Mouse (Mus musculus): ENCODE results near the gene Nthl1.
A peak's percentile ranks its signal among the peaks of the same experiment; 100 is the strongest.

Gene Nthl1

GRCm38 (mm10) chr17:24628646-24629045, 3.8 kb upstream of the Nthl1 start:
- peak in 1 of 2 experiments; percentile 69 for DNase-seq (ENCODE audit: low spot score in 2 of 2)

- DNase-seq (ENCODE audit: low spot score in 2 of 2), result no peak
Measured at GRCm38 (mm10) chr17:24630072-24630471, 2.4 kb upstream of the Nthl1 start.

GRCm38 (mm10) chr17:24632813-24633449, 451 bp downstream of the Nthl1 start:
- no peak for DNase-seq (ENCODE audit: low spot score in 2 of 2)

- DNase-seq (ENCODE audit: low spot score in 2 of 2), result no peak
Measured at GRCm38 (mm10) chr17:24633831-24634230, 1.4 kb downstream of the Nthl1 start.

- DNase-seq (ENCODE audit: low spot score in 2 of 2), result no peak
Measured at GRCm38 (mm10) chr17:24635024-24635423, 2.5 kb downstream of the Nthl1 start.

GRCm38 (mm10) chr17:24635694-24636093, 3.2 kb downstream of the Nthl1 start:
- no peak for DNase-seq (ENCODE audit: low spot score in 2 of 2)

- no peak for DNase-seq (ENCODE audit: low spot score in 2 of 2)
Measured at GRCm38 (mm10) chr17:24636781-24637481, 4.5 kb downstream of the Nthl1 start.

GRCm38 (mm10) chr17:24638214-24638613, 5.7 kb downstream of the Nthl1 start:
- DNase-seq (ENCODE audit: low spot score in 2 of 2), result no peak

- no peak for DNase-seq (ENCODE audit: low spot score in 2 of 2)
Measured at GRCm38 (mm10) chr17:24638840-24639239, 6.4 kb downstream of the Nthl1 start.

GRCm38 (mm10) chr17:24639571-24639988, 7.1 kb downstream of the Nthl1 start:
- DNase-seq (ENCODE audit: low spot score in 2 of 2), result no peak

- no peak for DNase-seq (ENCODE audit: low spot score in 2 of 2)
Measured at GRCm38 (mm10) chr17:24640119-24640518, 7.6 kb downstream of the Nthl1 start.

GRCm38 (mm10) chr17:24640581-24640980, 8.1 kb downstream of the Nthl1 start:
- no peak for DNase-seq (ENCODE audit: low spot score in 2 of 2)

- DNase-seq (ENCODE audit: low spot score in 2 of 2), result no peak
Measured at GRCm38 (mm10) chr17:24641944-24642343, 9.5 kb downstream of the Nthl1 start.

GRCm38 (mm10) chr17:24642791-24643343, 10.4 kb downstream of the Nthl1 start:
- no peak for DNase-seq (ENCODE audit: low spot score in 2 of 2)

GRCm38 (mm10) chr17:24644030-24644715, 11.7 kb downstream of the Nthl1 start:
- DNase-seq (ENCODE audit: low spot score in 2 of 2), result no peak

GRCm38 (mm10) chr17:24644875-24645721, 12.6 kb downstream of the Nthl1 start:
- no peak for DNase-seq (ENCODE audit: low spot score in 2 of 2)

GRCm38 (mm10) chr17:24645916-24646315, 13.4 kb downstream of the Nthl1 start:
- no peak for DNase-seq (ENCODE audit: low spot score in 2 of 2)

GRCm38 (mm10) chr17:24646381-24646780, 13.9 kb downstream of the Nthl1 start:
- no peak for DNase-seq (ENCODE audit: low spot score in 2 of 2)

GRCm38 (mm10) chr17:24647493-24647892, 15.0 kb downstream of the Nthl1 start:
- DNase-seq (ENCODE audit: low spot score in 2 of 2), result no peak

GRCm38 (mm10) chr17:24648731-24649377, 16.4 kb downstream of the Nthl1 start:
- DNase-seq (ENCODE audit: low spot score in 2 of 2), result no peak

- DNase-seq (ENCODE audit: low spot score in 2 of 2), result no peak
Measured at GRCm38 (mm10) chr17:24649581-24650069, 17.1 kb downstream of the Nthl1 start.
